Mouse (Mus musculus) midbrain, embryonic 12.5 days (tissue): ENCODE data around the gene Obsl1. TPM values are rescaled to one million over a fixed set of nuclear protein-coding genes. Genes with fewer than 3 reads are reported as not detected.

ENCODE experiments used
- ATAC-seq: fragments of 200-750 bp; cut with Nextera tagmentation; 2 replicates; pipeline ENCODE4 v1.8.0; 2017; ENCODE audit warnings: low read depth, moderate TSS enrichment, moderate library complexity; ENCODE audit not compliant: low FRiP score
- H3K27ac ChIP-seq: fragments of 300-500 bp; sonication (generic); replicated peaks from 2 replicates; pipeline ENCODE4 v1.5.1; 2016; ENCODE audit warnings: mild to moderate bottlenecking
- H3K27me3 ChIP-seq: fragments of 300-500 bp; sonication (generic); 2 replicates; pipeline ENCODE4 v1.6.1; 2016; ENCODE audit warnings: mild to moderate bottlenecking
- H3K36me3 ChIP-seq: fragments of 300-500 bp; sonication (generic); 2 replicates; pipeline ENCODE4 v1.6.1; 2016
- H3K4me1 ChIP-seq: fragments of 300-500 bp; sonication (generic); 2 replicates; pipeline ENCODE4 v1.6.1; 2016
- H3K4me2 ChIP-seq: fragments of 300-500 bp; sonication (generic); replicated peaks from 2 replicates; pipeline ENCODE4 v1.6.1; 2016; ENCODE audit warnings: mild to moderate bottlenecking, moderate library complexity
- H3K4me3 ChIP-seq: fragments of 300-500 bp; sonication (generic); 2 replicates; pipeline ENCODE4 v1.5.1; 2016; ENCODE audit warnings: mild to moderate bottlenecking
- H3K9ac ChIP-seq: fragments of 300-500 bp; sonication (generic); replicated peaks from 2 replicates; pipeline ENCODE4 v1.6.1; 2016; ENCODE audit warnings: mild to moderate bottlenecking, moderate library complexity
- H3K9me3 ChIP-seq: fragments of 300-500 bp; sonication (generic); 2 replicates; pipeline ENCODE4 v1.6.1; 2016; ENCODE audit warnings: mild to moderate bottlenecking
- WGBS: fragments of 180-500 bp; shearing (Covaris S2); methylation state at CpG from one replicate; pipeline ENCODE4 v1.1.7; 2016; 5-methylcytosine and 5-hydroxymethylcytosine counted together
- polyA plus RNA-seq: library from polyadenylated mRNA; unstranded; fragments of >200 nt; fragmentation: Nextera tagmentation; extraction: Ambion mirVana; gene quantifications from 2 replicates; pipeline ENCODE4 v1.2.1, GENCODE M21; 2016

The Obsl1 gene
- polyA plus RNA-seq, 1 experiment from 2014 or later: 46.6 TPM

GRCm38 (mm10) chr1:75438782-75439181, 67.5 kb downstream of the Obsl1 start:
- no peaks in the 10 kb centered on the region for H3K9me3 ChIP-seq
- no peak overlapping the region for H3K9ac ChIP-seq
- peaks cover 6% of the 10 kb centered on the region for H3K36me3 ChIP-seq
- WGBS: 88% methylated on average over 8 of the region's 9 CpGs
- H3K27ac ChIP-seq: 0 out of 2 replicates have a peak overlapping the region, but pooled peaks have one; percentile 65
- peaks cover 38% of the 10 kb centered on the region for H3K4me1 ChIP-seq
- ATAC-seq: no peak
- H3K4me2 ChIP-seq: no peak overlapping the region
- peaks cover 9% of the 10 kb centered on the region; the same call in 1 of the 2 replicates for H3K27me3 ChIP-seq
- no peak overlapping the region for H3K4me3 ChIP-seq

GRCm38 (mm10) chr1:75435475-75436328, 70.5 kb downstream of the Obsl1 start, which contains the start of gene Gmppa:
Gene Gmppa, plus strand, starts transcription at chr1:75435930.
- Histone ChIP-seq H3K4me1 (peaks cover 19% of the 10 kb centered on the region), H3K4me3 (peak within 1 kb of the TSS; percentile 59), H3K9me3 (no peaks in the 10 kb centered on the region), H3K27ac (peak within 1 kb of the TSS; percentile 43; the same call in 1 of the 2 replicates), H3K27me3 (peaks cover 6% of the 10 kb centered on the region), H3K4me2 (peak within 1 kb of the TSS; percentile 66), H3K9ac (peak within 1 kb of the TSS; percentile 63), H3K36me3 (peaks cover 5% of the 10 kb centered on the region)
- WGBS: 6% methylated on average over 28 of the region's 28 CpGs
- peak; percentile 80 for ATAC-seq

Other genes with a start within 250 kb of the Obsl1 start
- gene Ptprn, start 241.9 kb downstream of the Obsl1 start, polyA plus RNA-seq: 9.3 and 12.1 TPM in 2 replicates
- 37.5 and 46.2 TPM in 2 replicates for gene Resp18, start 228.0 kb downstream of the Obsl1 start, polyA plus RNA-seq
- gene Dnpep, start 188.5 kb downstream of the Obsl1 start, polyA plus RNA-seq: 154 and 176 TPM in 2 replicates
- gene Des, start 146.1 kb downstream of the Obsl1 start, polyA plus RNA-seq: 0.93 and 1.2 TPM in 2 replicates
- 12.9 and 14.5 TPM in 2 replicates for gene Speg, start 131.2 kb downstream of the Obsl1 start, polyA plus RNA-seq
- gene Gmppa, start 70.5 kb downstream of the Obsl1 start, polyA plus RNA-seq: 59.7 and 69.4 TPM in 2 replicates
- 45.0 and 47.7 TPM in 2 replicates for gene Asic4, start 56.0 kb downstream of the Obsl1 start, polyA plus RNA-seq
- gene Chpf, start 27.1 kb downstream of the Obsl1 start, polyA plus RNA-seq: 35.9 and 36.3 TPM in 2 replicates
- 26.5 and 27.6 TPM in 2 replicates for gene Tmem198, start 26.9 kb downstream of the Obsl1 start, polyA plus RNA-seq
- 7.2 and 8.9 TPM in 2 replicates for gene Inha, start 625 bp upstream of the Obsl1 start, polyA plus RNA-seq
- 26.9 and 30.5 TPM in 2 replicates for gene Stk11ip, start 15.1 kb upstream of the Obsl1 start, polyA plus RNA-seq
- 31.0 and 36.0 TPM in 2 replicates for gene Slc4a3, start 39.8 kb upstream of the Obsl1 start, polyA plus RNA-seq